Mouse (Mus musculus): ENCODE results near the gene Uso1.

GRCm38 (mm10) chr5:92106327-92107125 is 31.2 kb upstream of the Uso1 start:
- TF ChIP-seq POLR2A (IDR thresholded peaks at IDR 0.05; ENCODE audit: insufficient read depth, low read depth, low read length) (no peak), CTCF (IDR thresholded peaks at IDR 0.05) (no peak)

Data from heart, adult 2 months (tissue).